Mouse (Mus musculus) myocyte (in vitro differentiated cells): ENCODE measurements at regions not wholly inside any gene's neighbourhood (a gene's known extent, or its start where the extent isn't known, plus 50 kb on each side); places are given as distances from the start of the nearest gene placed in this dataset.
"Not testable (repeated sequence)": the region's sequence is repeated elsewhere in the genome, so short reads cannot be mapped to it uniquely, and the experiment has no call there.

Source experiments
- H3K27me3 ChIP-seq: one replicate; pipeline ENCODE4 v1.6.1; 2011; ENCODE audit not compliant: control insufficient read depth, insufficient read depth, insufficient read length
- H3K36me3 ChIP-seq: one replicate; pipeline ENCODE4 v1.6.1; 2011; ENCODE audit not compliant: control insufficient read depth, insufficient read depth
- H3K4me2 ChIP-seq: one replicate; pipeline ENCODE4 v1.6.1; 2011; ENCODE audit warnings: low read depth, control low read depth
- H3K4me3 ChIP-seq: one replicate; pipeline ENCODE4 v1.5.1; 2011; ENCODE audit warnings: mild to moderate bottlenecking, control low read depth, moderate library complexity
- H3K79me2 ChIP-seq: one replicate; pipeline ENCODE4 v1.6.1; 2011; ENCODE audit not compliant: control insufficient read depth, insufficient read depth
- H3ac ChIP-seq: one replicate; pipeline ENCODE4 v1.6.1; 2011; ENCODE audit not compliant: control insufficient read depth, insufficient read length
- CEBPB ChIP-seq: IDR thresholded peaks from 2 replicates; pipeline ENCODE4 v1.6.1; 2011; ENCODE audit warnings: mild to moderate bottlenecking, moderate library complexity; ENCODE audit not compliant: poor library complexity, insufficient read depth, severe bottlenecking
- E2F4 ChIP-seq: IDR thresholded peaks from one replicate; pipeline ENCODE4 v1.6.1; 2011; ENCODE audit warnings: mild to moderate bottlenecking, control low read depth, moderate library complexity; ENCODE audit not compliant: insufficient read depth
- MAX ChIP-seq: IDR thresholded peaks from one replicate; pipeline ENCODE4 v1.6.1; 2011; ENCODE audit warnings: low read depth, mild to moderate bottlenecking, control low read depth
- MYOD1 ChIP-seq, 3 experiments: IDR thresholded peaks; one replicate each; pipeline ENCODE4 v1.6.1; 2011; ENCODE audit warnings: control low read depth in 2 of 3, low read depth in 2 of 3, mild to moderate bottlenecking in 2 of 3, moderate library complexity in 1 of 3; ENCODE audit not compliant: insufficient read length in 2 of 3, control insufficient read depth in 1 of 3
- MYOG ChIP-seq, 3 experiments: IDR thresholded peaks; one replicate each; pipeline ENCODE4 v1.6.1; 2011; ENCODE audit warnings: control low read depth in 2 of 3, low read depth in 2 of 3, mild to moderate bottlenecking in 2 of 3; ENCODE audit not compliant: insufficient read length in 2 of 3, control insufficient read depth in 1 of 3, insufficient read depth in 1 of 3
- POLR2A ChIP-seq: IDR thresholded peaks from one replicate; pipeline ENCODE4 v1.6.1; 2011; ENCODE audit warnings: low read depth, mild to moderate bottlenecking, control low read depth, moderate library complexity; ENCODE audit not compliant: insufficient read length
- POLR2AphosphoS2 ChIP-seq: IDR thresholded peaks from one replicate; pipeline ENCODE4 v1.6.1; 2011; ENCODE audit warnings: low read depth, control low read depth; ENCODE audit not compliant: insufficient read length
- REST ChIP-seq: IDR thresholded peaks from one replicate; pipeline ENCODE4 v1.6.1; 2011; ENCODE audit warnings: mild to moderate bottlenecking, control low read depth, moderate library complexity; ENCODE audit not compliant: insufficient read depth, insufficient read length
- SRF ChIP-seq: IDR thresholded peaks from one replicate; pipeline ENCODE4 v1.6.1; 2011; ENCODE audit warnings: low read depth; ENCODE audit not compliant: control insufficient read depth, insufficient read length
- TCF12 ChIP-seq: IDR thresholded peaks from one replicate; pipeline ENCODE4 v1.6.1; 2011; ENCODE audit warnings: mild to moderate bottlenecking, control low read depth; ENCODE audit not compliant: poor library complexity, insufficient read depth, severe bottlenecking
- TCF3 ChIP-seq: IDR thresholded peaks from one replicate; pipeline ENCODE4 v1.6.1; 2011; ENCODE audit warnings: low read depth, control low read depth; ENCODE audit not compliant: insufficient read length
- USF1 ChIP-seq: IDR thresholded peaks from one replicate; pipeline ENCODE4 v1.6.1; 2011; ENCODE audit warnings: low read depth, mild to moderate bottlenecking, control low read depth, moderate library complexity

GRCm38 (mm10) chr17:81250748-81251147 lies 185.9 kb upstream of the Thumpd2 start:
- H3K4me3 ChIP-seq, result no peak overlapping the region
- H3K27me3 ChIP-seq, result no peaks in the 10 kb centered on the region
- H3K79me2 ChIP-seq, result no peaks in the 10 kb centered on the region
- no peaks in the 10 kb centered on the region for H3K36me3 ChIP-seq
- no peak overlapping the region for H3ac ChIP-seq
- H3K4me2 ChIP-seq, result no peak overlapping the region
- TF ChIP-seq MYOG (IDR thresholded peaks at IDR 0.05; ENCODE audit: control insufficient read depth in 1 of 3, insufficient read depth in 1 of 3, insufficient read length in 2 of 3, low read depth in 2 of 3) (no peak), USF1 (no peak), MAX (no peak), TCF3 (no peak), TCF12 (no peak), POLR2A (no peak), E2F4 (no peak), REST (no peak), POLR2AphosphoS2 (no peak)

- Histone ChIP-seq H3ac (no peak overlapping the region), H3K4me2 (no peak overlapping the region), H3K36me3 (no peaks in the 10 kb centered on the region), H3K79me2 (no peaks in the 10 kb centered on the region), H3K27me3 (no peaks in the 10 kb centered on the region), H3K4me3 (no peak overlapping the region)
- TF ChIP-seq SRF, result no peak
- no peak for TF ChIP-seq TCF12
- TF ChIP-seq MYOG (IDR thresholded peaks at IDR 0.05; ENCODE audit: control insufficient read depth in 1 of 3, insufficient read depth in 1 of 3, insufficient read length in 2 of 3, low read depth in 2 of 3), result no peak
- no peak for TF ChIP-seq REST
- TF ChIP-seq E2F4, result no peak
- TF ChIP-seq MYOD1 (IDR thresholded peaks at IDR 0.05; ENCODE audit: control insufficient read depth in 1 of 3, insufficient read length in 2 of 3, low read depth in 2 of 3), result no peak
- no peak for TF ChIP-seq USF1
- no peak for TF ChIP-seq TCF3
- no peak for TF ChIP-seq MAX
- no peak for TF ChIP-seq POLR2AphosphoS2
- TF ChIP-seq POLR2A, result no peak
- TF ChIP-seq CEBPB, result no peak
Observed at GRCm38 (mm10) chr17:81246156-81246555, 181.3 kb upstream of the Thumpd2 start.

GRCm38 (mm10) chr17:81231771-81232170 lies 166.9 kb upstream of the Thumpd2 start:
- H3K4me3 ChIP-seq, H3K27me3 ChIP-seq, H3ac ChIP-seq, H3K4me2 ChIP-seq, H3K79me2 ChIP-seq, H3K36me3 ChIP-seq: not testable (repeated sequence)

- Histone ChIP-seq H3ac (no peak overlapping the region), H3K4me2 (no peak overlapping the region), H3K79me2 (no peaks in the 10 kb centered on the region), H3K36me3 (no peaks in the 10 kb centered on the region), H3K27me3 (no peaks in the 10 kb centered on the region), H3K4me3 (no peak overlapping the region)
- TF ChIP-seq REST (no peak), POLR2AphosphoS2 (no peak), MYOD1 (IDR thresholded peaks at IDR 0.05; ENCODE audit: control insufficient read depth in 1 of 3, insufficient read length in 2 of 3, low read depth in 2 of 3) (no peak), E2F4 (no peak), TCF12 (no peak), MYOG (IDR thresholded peaks at IDR 0.05; ENCODE audit: control insufficient read depth in 1 of 3, insufficient read depth in 1 of 3, insufficient read length in 2 of 3, low read depth in 2 of 3) (no peak), POLR2A (no peak), CEBPB (no peak), SRF (no peak), MAX (no peak), USF1 (no peak), TCF3 (no peak)
Observed at GRCm38 (mm10) chr17:81225281-81225680, 160.4 kb upstream of the Thumpd2 start.

- TF ChIP-seq E2F4 (no peak), POLR2A (no peak), MYOD1 (IDR thresholded peaks at IDR 0.05; ENCODE audit: control insufficient read depth in 1 of 3, insufficient read length in 2 of 3, low read depth in 2 of 3) (no peak), MYOG (IDR thresholded peaks at IDR 0.05; ENCODE audit: control insufficient read depth in 1 of 3, insufficient read depth in 1 of 3, insufficient read length in 2 of 3, low read depth in 2 of 3) (no peak), SRF (no peak), TCF3 (no peak), USF1 (no peak), REST (no peak), TCF12 (no peak), CEBPB (no peak), POLR2AphosphoS2 (no peak), MAX (no peak)
- no peak overlapping the region for H3ac ChIP-seq
- H3K4me2 ChIP-seq, result no peak overlapping the region
- H3K79me2 ChIP-seq, result no peaks in the 10 kb centered on the region
- no peaks in the 10 kb centered on the region for H3K27me3 ChIP-seq
- H3K36me3 ChIP-seq, result no peaks in the 10 kb centered on the region
- no peak overlapping the region for H3K4me3 ChIP-seq
Observed at GRCm38 (mm10) chr17:81221436-81221835, 156.6 kb upstream of the Thumpd2 start.
